Comparison of ENCODE assay signal across 11 mouse cellular contexts in genomic region chr17:56119431-56119830, GRCm38 (mm10). TPM values are rescaled to one million over a fixed set of nuclear protein-coding genes. Genes with fewer than 3 reads are reported as not detected.
DNase-seq lines count a peak whose midpoint lies in the region; ATAC-seq and TF ChIP-seq lines count a peak whose summit lies in the region.
"Had no signal": no experiment of that assay in that cellular context is flagged by ENCODE, and none has a peak within 500 bp of the region (broad histone marks: within the 10 kb centered on the region; RNA-seq: fewer than 3 reads in every experiment).

No protein-coding gene starts in this region.

- no peak for TF ChIP-seq EP300 in ES-Bruce4 (IDR thresholded peaks at IDR 0.05; ENCODE audit: insufficient read depth, low read depth, low read length)

- no peak overlapping the region for H3K27ac ChIP-seq in hindbrain, postnatal 0 days
- no peak overlapping the region for H3K27ac ChIP-seq in hindbrain, embryonic 13.5 days
- no peak overlapping the region for H3K27ac ChIP-seq in ES-Bruce4 (ENCODE audit: insufficient read depth, low read length)
- H3K27ac ChIP-seq in limb, embryonic 13.5 days = no peak overlapping the region
- H3K27ac ChIP-seq in hindbrain, embryonic 11.5 days (ENCODE audit: low read depth, low read length) = no peak overlapping the region
- H3K27ac ChIP-seq: forebrain, embryonic 15.5 days; hindbrain, embryonic 10.5 days; left cerebral cortex, adult 2 months had no signal

- WGBS in hindbrain, postnatal 0 days = 39% methylated on average over 12 of the region's 12 CpGs
- 41% methylated on average over 12 of the region's 12 CpGs for WGBS in hindbrain, embryonic 13.5 days
- WGBS in limb, embryonic 13.5 days = 38% methylated on average over 12 of the region's 12 CpGs
- 48% methylated on average over 12 of the region's 12 CpGs for WGBS in hindbrain, embryonic 11.5 days

- no peak for TF ChIP-seq POLR2A in ES-Bruce4 (IDR thresholded peaks at IDR 0.05; ENCODE audit: insufficient read depth, low read length)

- H3K9ac ChIP-seq in hindbrain, postnatal 0 days (replicated peaks; ENCODE audit: low read length) = 0 out of 2 replicates have a peak overlapping the region, but pooled peaks have one; percentile 13
- no peak overlapping the region for H3K9ac ChIP-seq in hindbrain, embryonic 13.5 days
- H3K9ac ChIP-seq in ES-Bruce4 (ENCODE audit: low read depth, poor library complexity, severe bottlenecking) = no peak overlapping the region
- H3K9ac ChIP-seq in limb, embryonic 13.5 days = no peak overlapping the region
- no peak overlapping the region for H3K9ac ChIP-seq in hindbrain, embryonic 11.5 days (ENCODE audit: low read depth, low read length)
- H3K9ac ChIP-seq: forebrain, embryonic 15.5 days had no signal

- 0 out of 2 replicates have a peak, but pooled peaks cover 10% of the 10 kb centered on the region for H3K36me3 ChIP-seq in hindbrain, postnatal 0 days (ENCODE audit: insufficient read depth, low read length)
- peaks cover 23% of the 10 kb centered on the region for H3K36me3 ChIP-seq in hindbrain, embryonic 13.5 days
- H3K36me3 ChIP-seq in ES-Bruce4 (ENCODE audit: control insufficient read depth, insufficient read depth, low read length, poor library complexity, severe bottlenecking) = no peaks in the 10 kb centered on the region
- H3K36me3 ChIP-seq in limb, embryonic 13.5 days = peaks cover 8% of the 10 kb centered on the region
- H3K36me3 ChIP-seq in hindbrain, embryonic 11.5 days (ENCODE audit: control insufficient read depth, insufficient read depth, low read length) = no peaks in the 10 kb centered on the region

- no peak for TF ChIP-seq CTCF in hindbrain, postnatal 0 days (IDR thresholded peaks at IDR 0.05; ENCODE audit: low read depth)
- no peak for TF ChIP-seq CTCF in ES-Bruce4 (IDR thresholded peaks at IDR 0.05; ENCODE audit: low read depth, low read length)

- peaks cover 21% of the 10 kb centered on the region for H3K27me3 ChIP-seq in hindbrain, postnatal 0 days (ENCODE audit: insufficient read depth, low read length)
- H3K27me3 ChIP-seq in hindbrain, embryonic 13.5 days = peaks cover 91% of the 10 kb centered on the region
- peaks cover 4% of the 10 kb centered on the region; the same call in 1 of the 2 replicates for H3K27me3 ChIP-seq in ES-Bruce4 (ENCODE audit: control insufficient read depth, insufficient read depth, low read length, poor library complexity, severe bottlenecking)
- peaks cover 92% of the 10 kb centered on the region for H3K27me3 ChIP-seq in limb, embryonic 13.5 days
- peaks cover 62% of the 10 kb centered on the region for H3K27me3 ChIP-seq in hindbrain, embryonic 11.5 days (ENCODE audit: control insufficient read depth, insufficient read depth, low read length)

- no peak for DNase-seq in hindbrain, postnatal 0 days (ENCODE audit: low spot score)
- DNase-seq in R1 (ENCODE audit: low read depth, low spot score) = peak; percentile 23
- DNase-seq in hindbrain, embryonic 11.5 days (ENCODE audit: low spot score) = no peak
- no peak for DNase-seq in layer of hippocampus, adult 11-12 months (ENCODE audit: low spot score)
- DNase-seq: thymus, postnatal 4 days had no signal

- H3K4me1 ChIP-seq in hindbrain, postnatal 0 days (ENCODE audit: insufficient read depth, low read length) = 0 out of 2 replicates have a peak, but pooled peaks cover 3% of the 10 kb centered on the region
- peaks cover 23% of the 10 kb centered on the region for H3K4me1 ChIP-seq in hindbrain, embryonic 13.5 days (replicated peaks)
- no peaks in the 10 kb centered on the region for H3K4me1 ChIP-seq in ES-Bruce4 (ENCODE audit: control insufficient read depth, insufficient read depth, low read length)
- H3K4me1 ChIP-seq in limb, embryonic 13.5 days = peaks cover 25% of the 10 kb centered on the region
- peaks cover 3% of the 10 kb centered on the region; the same call in 1 of the 2 replicates for H3K4me1 ChIP-seq in hindbrain, embryonic 11.5 days (replicated peaks; ENCODE audit: control insufficient read depth, insufficient read depth, low read length)

- H3K9me3 ChIP-seq in hindbrain, postnatal 0 days (ENCODE audit: low read length) = peaks cover 5% of the 10 kb centered on the region; the same call in 1 of the 2 replicates
- peaks cover 13% of the 10 kb centered on the region for H3K9me3 ChIP-seq in hindbrain, embryonic 13.5 days
- H3K9me3 ChIP-seq in ES-Bruce4 (replicated peaks; ENCODE audit: control insufficient read depth, insufficient read depth, low read length, poor library complexity, severe bottlenecking) = no peaks in the 10 kb centered on the region
- peaks cover 17% of the 10 kb centered on the region for H3K9me3 ChIP-seq in limb, embryonic 13.5 days
- H3K9me3 ChIP-seq in hindbrain, embryonic 11.5 days (ENCODE audit: control insufficient read depth, low read length) = peaks cover 5% of the 10 kb centered on the region; the same call in 1 of the 2 replicates

- H3K4me2 ChIP-seq in hindbrain, postnatal 0 days (ENCODE audit: low read depth, low read length) = peak overlapping the region; percentile 36; the same call in 1 of the 2 replicates
- H3K4me2 ChIP-seq in hindbrain, embryonic 13.5 days = no peak overlapping the region
- H3K4me2 ChIP-seq in limb, embryonic 13.5 days (replicated peaks) = peak overlapping the region; percentile 45
- H3K4me2 ChIP-seq in hindbrain, embryonic 11.5 days (replicated peaks; ENCODE audit: low read depth, low read length) = no peak overlapping the region
- H3K4me2 ChIP-seq: forebrain, embryonic 15.5 days had no signal

- ATAC-seq in hindbrain, postnatal 0 days = no peak
- no peak for ATAC-seq in hindbrain, embryonic 13.5 days (ENCODE audit: low FRiP score)
- ATAC-seq in limb, embryonic 13.5 days (ENCODE audit: low FRiP score, low read depth) = no peak
- ATAC-seq in hindbrain, embryonic 11.5 days (ENCODE audit: low FRiP score) = no peak
- ATAC-seq: forebrain, embryonic 15.5 days had no signal

- no peak overlapping the region for H3K4me3 ChIP-seq in hindbrain, postnatal 0 days (ENCODE audit: low read length)
- no peak overlapping the region for H3K4me3 ChIP-seq in hindbrain, embryonic 13.5 days
- peak overlapping the region; percentile 52; the same call in 1 of the 2 replicates for H3K4me3 ChIP-seq in ES-Bruce4 (ENCODE audit: low read depth, low read length)
- H3K4me3 ChIP-seq in limb, embryonic 13.5 days = peak overlapping the region; percentile 22; the same call in 1 of the 2 replicates
- H3K4me3 ChIP-seq in hindbrain, embryonic 11.5 days (ENCODE audit: low read depth, low read length) = no peak overlapping the region
- H3K4me3 ChIP-seq: forebrain, embryonic 15.5 days had no signal

RNA-seq across cellular contexts. Expression of gene Plin5, which starts 2.0 kb away (rescaled TPM):
- 2.2 and 3.3 TPM in 2 replicates for total RNA-seq in hindbrain, postnatal 0 days (2014; rRNA removed)
- 4.1 and 4.4 TPM in 2 replicates for polyA plus RNA-seq in hindbrain, postnatal 0 days (2015; fragmentation: Nextera tagmentation; extraction: Ambion mirVana)
- polyA plus RNA-seq in hindbrain, embryonic 13.5 days (2015; fragmentation: Nextera tagmentation; extraction: Ambion mirVana) = 0.83 and 1.0 TPM in 2 replicates
- 0.90 and 1.0 TPM in 2 replicates for polyA plus RNA-seq in ES-Bruce4 (2011; ENCODE audit: insufficient read depth, insufficient read length, low read depth, missing spikeins)
- polyA plus RNA-seq in limb, embryonic 13.5 days (2015; fragmentation: Nextera tagmentation; extraction: Ambion mirVana) = 0.13 TPM in 1 of 2 replicates, not detected in the other
- 0.20 and 0.28 TPM in 2 replicates for polyA plus RNA-seq in hindbrain, embryonic 11.5 days (2014; fragmentation: Nextera tagmentation; extraction: Ambion mirVana)

RNA-seq across cellular contexts. Expression of gene Lrg1, which starts 2.4 kb away (rescaled TPM):
- total RNA-seq in hindbrain, postnatal 0 days (2014; rRNA removed) = 0.21 TPM in 1 of 2 replicates, not detected in the other
- 0.90 and 0.95 TPM in 2 replicates for polyA plus RNA-seq in hindbrain, postnatal 0 days (2015; fragmentation: Nextera tagmentation; extraction: Ambion mirVana)
- not detected in 2 replicates for polyA plus RNA-seq in hindbrain, embryonic 13.5 days (2015; fragmentation: Nextera tagmentation; extraction: Ambion mirVana)
- polyA plus RNA-seq in ES-Bruce4 (2011; ENCODE audit: insufficient read depth, insufficient read length, low read depth, missing spikeins) = not detected in 2 replicates
- polyA plus RNA-seq in limb, embryonic 13.5 days (2015; fragmentation: Nextera tagmentation; extraction: Ambion mirVana) = 0.27 and 0.37 TPM in 2 replicates
- polyA plus RNA-seq in hindbrain, embryonic 11.5 days (2014; fragmentation: Nextera tagmentation; extraction: Ambion mirVana) = 0.21 TPM in 1 of 2 replicates, not detected in the other
- polyA plus RNA-seq: hindbrain, embryonic 10.5 days had no signal

RNA-seq across cellular contexts. Expression of gene Plin4, which starts 9.8 kb away (rescaled TPM):
- 0.61 and 0.99 TPM in 2 replicates for total RNA-seq in hindbrain, postnatal 0 days (2014; rRNA removed)
- 0.08 and 0.11 TPM in 2 replicates for polyA plus RNA-seq in hindbrain, postnatal 0 days (2015; fragmentation: Nextera tagmentation; extraction: Ambion mirVana)
- 0.10 TPM in 2 replicates for polyA plus RNA-seq in hindbrain, embryonic 13.5 days (2015; fragmentation: Nextera tagmentation; extraction: Ambion mirVana)
- polyA plus RNA-seq in ES-Bruce4 (2011; ENCODE audit: insufficient read depth, insufficient read length, low read depth, missing spikeins) = 0.21 and 0.35 TPM in 2 replicates
- 0.03 and 0.04 TPM in 2 replicates for polyA plus RNA-seq in limb, embryonic 13.5 days (2015; fragmentation: Nextera tagmentation; extraction: Ambion mirVana)
- 0.07 and 0.09 TPM in 2 replicates for polyA plus RNA-seq in hindbrain, embryonic 11.5 days (2014; fragmentation: Nextera tagmentation; extraction: Ambion mirVana)

RNA-seq across cellular contexts. Expression of gene Sema6b, which starts 20.7 kb away (rescaled TPM):
- total RNA-seq in hindbrain, postnatal 0 days (2014; rRNA removed) = 91.6 and 97.5 TPM in 2 replicates
- 12.9 and 13.2 TPM in 2 replicates for polyA plus RNA-seq in hindbrain, postnatal 0 days (2015; fragmentation: Nextera tagmentation; extraction: Ambion mirVana)
- 10.5 and 11.7 TPM in 2 replicates for polyA plus RNA-seq in hindbrain, embryonic 13.5 days (2015; fragmentation: Nextera tagmentation; extraction: Ambion mirVana)
- 2.1 and 2.5 TPM in 2 replicates for polyA plus RNA-seq in ES-Bruce4 (2011; ENCODE audit: insufficient read depth, insufficient read length, low read depth, missing spikeins)
- polyA plus RNA-seq in limb, embryonic 13.5 days (2015; fragmentation: Nextera tagmentation; extraction: Ambion mirVana) = 2.5 and 2.6 TPM in 2 replicates
- 2.5 and 2.6 TPM in 2 replicates for polyA plus RNA-seq in hindbrain, embryonic 11.5 days (2014; fragmentation: Nextera tagmentation; extraction: Ambion mirVana)

RNA-seq across cellular contexts. Expression of gene Hdgfl2, which starts 40.0 kb away (rescaled TPM):
- 57.5 and 70.0 TPM in 2 replicates for total RNA-seq in hindbrain, postnatal 0 days (2014; rRNA removed)
- polyA plus RNA-seq in hindbrain, postnatal 0 days (2015; fragmentation: Nextera tagmentation; extraction: Ambion mirVana) = 109 and 119 TPM in 2 replicates
- polyA plus RNA-seq in hindbrain, embryonic 13.5 days (2015; fragmentation: Nextera tagmentation; extraction: Ambion mirVana) = 150 and 154 TPM in 2 replicates
- 77.5 and 82.8 TPM in 2 replicates for polyA plus RNA-seq in ES-Bruce4 (2011; ENCODE audit: insufficient read depth, insufficient read length, low read depth, missing spikeins)
- 152 and 156 TPM in 2 replicates for polyA plus RNA-seq in limb, embryonic 13.5 days (2015; fragmentation: Nextera tagmentation; extraction: Ambion mirVana)
- polyA plus RNA-seq in hindbrain, embryonic 11.5 days (2014; fragmentation: Nextera tagmentation; extraction: Ambion mirVana) = 100 and 113 TPM in 2 replicates

Comparison
In these comparisons a context has a peak if more than half of its experiments do, and no peak if none do; other contexts are left out.
1. H3K4me2 ChIP-seq: peak in hindbrain, postnatal 0 days (single experiment) and limb, embryonic 13.5 days (single experiment); none in hindbrain, embryonic 13.5 days (single experiment) and hindbrain, embryonic 11.5 days (single experiment).
2. H3K4me3 ChIP-seq: peak in ES-Bruce4 (single experiment) and limb, embryonic 13.5 days (single experiment); none in hindbrain, postnatal 0 days (single experiment), hindbrain, embryonic 13.5 days (single experiment) and hindbrain, embryonic 11.5 days (single experiment).